Mouse (Mus musculus): ENCODE results near the gene Pdcd5. TPM values are rescaled to one million over a fixed set of nuclear protein-coding genes. Genes with fewer than 3 reads are reported as not detected.

The Pdcd5 gene
- polyA plus RNA-seq, 1 experiment from 2014 or later: 193 TPM

DNA sequence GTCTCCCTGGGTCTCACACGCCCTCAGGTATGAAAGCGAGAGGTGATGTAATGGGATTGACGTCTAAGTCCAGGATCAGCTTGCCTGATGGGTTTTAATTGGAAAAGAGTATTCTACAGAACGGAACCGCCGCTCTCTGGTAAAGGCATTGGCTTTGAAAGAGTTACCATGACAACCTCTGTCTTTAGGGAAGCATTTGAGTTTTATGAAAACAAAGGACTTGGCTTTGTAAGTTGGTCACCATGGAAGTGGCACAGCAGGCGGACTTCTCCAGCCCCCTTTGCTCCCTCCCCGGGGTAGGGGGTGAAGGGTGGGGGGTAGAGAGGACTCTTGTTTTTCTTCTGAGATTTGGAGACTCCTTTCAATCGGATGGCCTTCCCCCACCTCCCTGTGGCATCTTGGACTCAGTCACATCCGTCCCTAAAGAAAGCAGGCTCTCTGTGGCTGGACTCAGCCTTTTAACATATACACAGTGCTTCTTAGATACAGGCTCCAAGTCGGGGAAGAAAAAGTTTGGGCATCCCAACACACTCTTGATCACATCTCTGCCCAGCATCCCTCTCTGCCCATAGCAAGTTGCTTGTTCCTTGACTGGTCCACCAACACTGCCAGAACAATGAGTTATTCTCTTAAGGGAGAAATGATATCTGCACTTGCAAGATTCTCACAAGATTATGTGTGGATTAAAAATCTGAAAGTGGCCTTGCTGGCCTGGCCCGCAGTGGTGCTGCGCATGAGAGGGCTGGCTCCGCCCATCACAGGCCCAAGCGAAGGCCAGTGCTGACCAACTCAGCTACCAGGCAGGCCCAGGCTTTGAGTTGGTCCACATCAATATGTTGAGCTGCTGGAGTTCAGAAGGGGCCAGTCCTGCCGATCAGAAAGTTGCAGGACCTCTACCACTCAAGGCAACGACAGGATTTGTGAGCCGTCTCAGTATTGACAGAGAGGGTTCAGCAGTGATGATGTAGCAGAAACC lies 21.0 kb upstream of the Pdcd5 start:
- ATAC-seq: no peak
- Histone ChIP-seq H3K9ac (no peak overlapping the region), H3K27me3 (replicated peaks) (no peaks in the 10 kb centered on the region), H3K27ac (no peak overlapping the region), H3K9me3 (replicated peaks) (no peaks in the 10 kb centered on the region), H3K36me3 (no peaks in the 10 kb centered on the region), H3K4me3 (no peak overlapping the region), H3K4me2 (no peak overlapping the region), H3K4me1 (no peaks in the 10 kb centered on the region)
- WGBS (ENCODE audit: insufficient replicate concordance): 62% methylated on average over 18 of the region's 18 CpGs

DNA sequence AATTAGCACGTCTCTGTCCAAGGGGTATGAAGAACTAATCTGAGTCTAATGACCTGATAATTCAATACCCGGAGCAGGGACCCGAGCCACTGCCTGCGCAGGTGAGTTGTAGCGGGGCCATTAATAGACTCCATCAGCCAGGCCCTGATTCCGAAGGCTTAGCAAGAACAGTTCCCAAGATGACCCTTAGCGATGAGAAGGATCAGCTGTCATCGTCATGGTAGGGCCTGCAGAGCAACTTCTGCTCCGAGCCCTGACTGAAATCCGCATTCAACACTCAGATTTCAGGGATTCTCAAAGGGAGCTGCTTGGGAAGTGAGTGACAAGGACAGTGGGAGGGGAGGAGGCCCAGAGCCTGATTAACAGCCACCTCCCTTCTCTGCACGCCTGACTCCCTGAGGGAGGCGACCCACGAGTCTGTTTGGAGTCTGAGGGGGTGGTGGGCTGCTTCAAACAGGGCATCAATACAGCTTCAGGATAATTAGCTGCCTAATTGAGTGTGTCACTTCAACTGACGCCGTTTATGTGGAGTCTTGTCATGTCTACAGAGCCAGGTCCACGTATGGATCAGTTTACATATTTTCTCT lies 16.6 kb upstream of the Pdcd5 start:
- ATAC-seq: no peak
- no peak overlapping the region for H3K4me3 ChIP-seq
- no peaks in the 10 kb centered on the region for H3K36me3 ChIP-seq
- H3K27ac ChIP-seq: no peak overlapping the region
- H3K9ac ChIP-seq: no peak overlapping the region
- no peaks in the 10 kb centered on the region for H3K9me3 ChIP-seq (replicated peaks)
- no peaks in the 10 kb centered on the region for H3K27me3 ChIP-seq (replicated peaks)
- H3K4me1 ChIP-seq: no peaks in the 10 kb centered on the region
- 64% methylated on average over 16 of the region's 16 CpGs for WGBS (ENCODE audit: insufficient replicate concordance)
- no peak overlapping the region for H3K4me2 ChIP-seq

DNA sequence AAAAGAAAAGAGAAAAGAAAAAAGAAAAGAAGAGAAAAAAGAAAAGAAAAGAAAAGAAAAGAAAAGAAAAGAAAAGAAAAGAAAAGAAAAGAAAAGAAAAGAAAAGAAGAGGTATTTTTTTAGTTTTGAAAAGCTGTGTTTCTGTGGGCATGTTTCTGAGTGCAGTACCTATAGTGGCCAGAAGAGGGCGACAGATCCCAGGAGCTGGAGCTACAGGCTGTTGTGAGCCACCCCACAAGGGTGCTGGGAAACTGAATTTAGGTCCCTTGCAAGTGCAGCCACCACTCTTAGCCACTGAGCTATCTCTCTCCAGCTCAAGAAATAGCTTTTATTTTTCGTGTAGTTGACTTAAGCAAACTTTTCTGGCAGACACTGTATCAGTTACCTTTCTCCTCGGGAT lies 11.9 kb upstream of the Pdcd5 start:
- 44% methylated on average over 3 of the region's 3 CpGs for WGBS (ENCODE audit: insufficient replicate concordance)
- no peaks in the 10 kb centered on the region for H3K4me1 ChIP-seq
- no peak overlapping the region for H3K4me2 ChIP-seq
- H3K9ac ChIP-seq: no peak overlapping the region
- no peaks in the 10 kb centered on the region for H3K36me3 ChIP-seq
- H3K4me3 ChIP-seq: no peak overlapping the region
- ATAC-seq: no peak
- no peaks in the 10 kb centered on the region for H3K27me3 ChIP-seq (replicated peaks)
- H3K27ac ChIP-seq: no peak overlapping the region
- H3K9me3 ChIP-seq (replicated peaks): no peaks in the 10 kb centered on the region

DNA sequence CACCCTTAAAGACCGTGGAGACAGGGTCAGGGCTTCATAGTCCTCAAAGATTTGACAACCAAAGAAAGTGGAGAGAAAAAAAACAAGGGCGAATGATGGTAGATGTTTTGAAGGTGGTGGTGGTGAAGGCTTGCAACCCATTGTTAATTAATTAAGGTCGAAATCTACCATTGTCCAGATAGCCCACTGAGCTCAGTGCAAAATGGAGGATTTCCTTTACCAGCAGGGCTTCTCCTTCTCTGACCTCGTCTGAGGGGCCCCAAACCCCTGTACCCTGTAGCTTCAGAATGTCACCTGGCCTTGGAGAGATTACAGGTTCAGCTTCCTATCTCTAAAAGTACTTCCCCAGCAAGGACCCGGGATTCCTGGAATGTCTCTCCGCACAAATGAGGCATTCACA lies 10.5 kb upstream of the Pdcd5 start:
- Histone ChIP-seq H3K4me1 (no peaks in the 10 kb centered on the region), H3K36me3 (no peaks in the 10 kb centered on the region), H3K4me2 (no peak overlapping the region), H3K9me3 (replicated peaks) (no peaks in the 10 kb centered on the region), H3K9ac (no peak overlapping the region), H3K4me3 (no peak overlapping the region), H3K27ac (no peak overlapping the region), H3K27me3 (replicated peaks) (no peaks in the 10 kb centered on the region)
- ATAC-seq: no peak
- WGBS (ENCODE audit: insufficient replicate concordance): 47% methylated on average over 6 of the region's 6 CpGs

DNA sequence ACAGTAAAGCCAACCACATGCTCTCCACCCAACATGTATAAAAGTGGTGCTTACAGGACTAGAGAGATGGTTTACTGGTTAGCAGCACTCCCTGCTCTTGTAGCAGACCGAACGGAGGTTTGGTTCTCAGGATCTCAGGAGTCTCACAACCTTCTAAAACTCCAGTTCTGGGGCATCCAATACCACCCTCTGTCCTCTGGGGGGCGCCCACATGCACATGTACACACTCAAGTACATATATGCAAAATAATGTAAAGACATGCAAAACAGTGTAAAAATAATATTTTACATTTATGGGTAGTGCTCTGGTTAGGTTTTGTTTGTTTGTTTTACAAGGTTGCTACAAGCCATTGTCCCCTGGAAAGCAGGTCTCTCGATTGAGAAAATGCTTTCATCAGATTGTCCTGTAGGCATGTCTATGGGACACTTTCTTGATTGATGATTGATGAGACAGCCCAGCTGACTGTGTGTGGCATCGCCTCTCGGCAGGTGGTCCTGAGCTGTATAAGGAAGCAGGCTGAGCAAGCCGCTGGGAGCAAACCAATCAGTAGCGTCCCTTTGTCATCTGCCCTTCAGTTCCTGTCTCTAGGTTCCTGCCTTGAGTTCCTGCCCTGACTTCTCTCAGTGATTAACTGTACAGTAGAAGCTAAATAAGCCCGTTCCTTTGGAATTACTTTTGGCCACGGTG lies 4.4 kb upstream of the Pdcd5 start:
- Histone ChIP-seq H3K4me1 (peaks cover 24% of the 10 kb centered on the region), H3K4me2 (no peak overlapping the region), H3K27ac (no peak overlapping the region), H3K9me3 (replicated peaks) (no peaks in the 10 kb centered on the region), H3K27me3 (replicated peaks) (0 out of 2 replicates have a peak, but pooled peaks cover 10% of the 10 kb centered on the region), H3K9ac (no peak overlapping the region), H3K4me3 (no peak overlapping the region), H3K36me3 (no peaks in the 10 kb centered on the region)
- 67% methylated on average over 10 of the region's 10 CpGs for WGBS (ENCODE audit: insufficient replicate concordance)
- no peak for ATAC-seq

DNA sequence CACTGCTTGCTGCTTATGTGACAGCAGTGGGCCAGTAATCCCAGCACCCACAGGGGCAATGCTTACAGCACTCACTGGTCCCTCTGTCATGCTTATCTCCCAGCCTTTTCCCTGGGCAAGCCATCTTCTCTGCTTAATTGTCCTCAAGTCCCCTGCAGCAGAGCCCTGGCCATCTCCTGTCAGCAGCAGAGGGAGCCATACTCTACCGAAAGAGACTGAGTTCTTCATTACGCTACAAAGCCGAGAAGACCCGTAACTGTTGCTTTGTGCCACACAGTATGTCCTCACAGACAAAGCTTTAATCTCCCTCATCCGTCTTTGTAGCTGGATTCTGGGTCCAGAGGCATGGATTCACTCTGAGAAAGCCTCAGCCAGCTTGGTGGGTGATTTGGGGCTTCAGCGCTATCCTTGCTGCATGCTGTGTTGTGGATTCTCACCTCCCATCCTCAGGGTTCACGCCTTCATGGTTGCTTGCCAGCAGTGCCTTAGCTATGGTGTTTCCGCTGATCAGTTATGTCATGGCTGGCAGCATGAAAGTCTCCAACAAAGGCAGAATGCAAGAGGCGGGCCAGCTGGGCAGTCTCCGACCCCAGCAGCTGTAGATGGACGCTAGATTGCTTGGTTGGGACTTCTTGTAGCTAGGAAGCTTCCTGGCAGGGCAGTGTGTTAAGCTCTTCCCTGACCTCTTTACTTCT lies 3.5 kb upstream of the Pdcd5 start:
- WGBS (ENCODE audit: insufficient replicate concordance): 68% methylated on average over 11 of the region's 11 CpGs
- ATAC-seq: no peak
- no peaks in the 10 kb centered on the region for H3K9me3 ChIP-seq (replicated peaks)

DNA sequence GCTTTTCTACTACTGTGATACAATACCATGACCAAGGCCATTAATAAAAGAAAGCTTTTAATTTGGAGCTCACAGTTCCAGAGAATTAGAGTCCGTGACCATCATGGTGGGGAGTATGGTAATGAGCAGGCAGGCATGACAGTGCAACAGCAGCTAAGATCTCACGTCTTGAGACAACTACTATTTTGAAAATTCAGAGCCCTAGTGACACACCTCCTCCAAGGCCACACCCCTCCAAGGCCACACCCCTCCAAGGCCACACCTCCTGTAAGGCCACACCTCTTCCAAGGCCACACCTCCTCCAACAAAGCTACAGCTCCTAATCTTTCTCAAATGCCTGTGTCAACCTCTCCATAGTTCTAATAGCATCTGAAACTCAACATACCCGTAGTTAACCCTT lies 1.8 kb upstream of the Pdcd5 start:
- no peaks in the 10 kb centered on the region for H3K9me3 ChIP-seq (replicated peaks)
- peaks cover 17% of the 10 kb centered on the region for H3K36me3 ChIP-seq
- peak; percentile 66 for ATAC-seq
- H3K4me2 ChIP-seq: peak overlapping the region; percentile 47
- H3K27ac ChIP-seq: 0 out of 2 replicates have a peak overlapping the region, but pooled peaks have one; percentile 36
- WGBS (ENCODE audit: insufficient replicate concordance): 37% methylated on average over 3 of the region's 3 CpGs
- H3K9ac ChIP-seq: no peak overlapping the region
- H3K27me3 ChIP-seq (replicated peaks): 0 out of 2 replicates have a peak, but pooled peaks cover 10% of the 10 kb centered on the region
- peaks cover 37% of the 10 kb centered on the region for H3K4me1 ChIP-seq
- H3K4me3 ChIP-seq: no peak overlapping the region

More for the DNA sequence above, 3.5 kb upstream of the Pdcd5 start:
- H3K4me1 ChIP-seq: peaks cover 33% of the 10 kb centered on the region
- H3K9ac ChIP-seq: no peak overlapping the region
- no peak overlapping the region for H3K27ac ChIP-seq
- no peak overlapping the region for H3K4me3 ChIP-seq
- H3K4me2 ChIP-seq: no peak overlapping the region
- no peaks in the 10 kb centered on the region for H3K36me3 ChIP-seq
- H3K27me3 ChIP-seq (replicated peaks): 0 out of 2 replicates have a peak, but pooled peaks cover 10% of the 10 kb centered on the region

DNA sequence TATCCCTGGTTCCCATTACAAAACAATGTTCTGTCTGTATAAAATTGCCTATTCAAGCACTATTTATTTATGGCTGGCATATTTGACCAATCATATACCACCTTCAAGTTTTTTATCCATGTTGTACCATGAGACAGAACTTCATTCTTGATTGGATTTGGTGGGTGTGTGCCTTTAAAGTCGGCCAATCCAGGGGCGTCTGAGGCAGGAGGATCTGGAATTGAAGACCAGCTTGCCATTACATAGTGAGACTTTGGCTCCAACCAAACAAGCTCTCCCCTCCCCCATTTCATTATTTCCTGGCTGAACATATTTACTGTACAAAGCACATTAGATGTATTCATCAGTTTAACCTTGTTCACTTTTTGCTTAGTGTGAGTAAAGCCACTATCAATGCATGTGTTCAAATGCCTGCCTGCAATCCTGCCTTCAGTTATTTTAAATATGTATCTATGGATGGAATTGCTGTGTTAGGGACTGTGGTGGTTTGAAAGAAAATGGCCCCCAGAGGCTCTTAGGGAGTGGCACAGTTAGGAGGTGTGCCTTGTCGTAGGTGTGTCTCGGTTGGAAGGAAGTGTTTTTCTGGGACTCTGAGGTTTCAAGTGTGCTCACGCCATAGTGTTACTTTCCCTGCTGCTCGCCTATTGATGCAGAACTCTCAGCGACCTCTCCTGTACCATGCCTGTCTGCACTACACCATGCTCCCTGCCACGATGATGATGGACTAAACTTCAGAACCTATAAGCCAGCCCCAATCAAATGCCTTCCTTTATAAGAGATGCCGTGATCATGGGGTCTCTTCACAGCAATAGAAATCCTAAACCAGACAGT lies 1.1 kb upstream of the Pdcd5 start:
- Histone ChIP-seq H3K27ac (peak overlapping the region; percentile 36), H3K36me3 (peaks cover 23% of the 10 kb centered on the region), H3K9ac (no peak overlapping the region), H3K9me3 (replicated peaks) (no peaks in the 10 kb centered on the region), H3K27me3 (replicated peaks) (0 out of 2 replicates have a peak, but pooled peaks cover 10% of the 10 kb centered on the region), H3K4me1 (peaks cover 37% of the 10 kb centered on the region), H3K4me2 (peak overlapping the region; percentile 47), H3K4me3 (no peak overlapping the region)
- 55% methylated on average over 9 of the region's 9 CpGs for WGBS (ENCODE audit: insufficient replicate concordance)
- 0 out of 2 replicates have a peak, but pooled peaks have one; percentile 13 for ATAC-seq

DNA sequence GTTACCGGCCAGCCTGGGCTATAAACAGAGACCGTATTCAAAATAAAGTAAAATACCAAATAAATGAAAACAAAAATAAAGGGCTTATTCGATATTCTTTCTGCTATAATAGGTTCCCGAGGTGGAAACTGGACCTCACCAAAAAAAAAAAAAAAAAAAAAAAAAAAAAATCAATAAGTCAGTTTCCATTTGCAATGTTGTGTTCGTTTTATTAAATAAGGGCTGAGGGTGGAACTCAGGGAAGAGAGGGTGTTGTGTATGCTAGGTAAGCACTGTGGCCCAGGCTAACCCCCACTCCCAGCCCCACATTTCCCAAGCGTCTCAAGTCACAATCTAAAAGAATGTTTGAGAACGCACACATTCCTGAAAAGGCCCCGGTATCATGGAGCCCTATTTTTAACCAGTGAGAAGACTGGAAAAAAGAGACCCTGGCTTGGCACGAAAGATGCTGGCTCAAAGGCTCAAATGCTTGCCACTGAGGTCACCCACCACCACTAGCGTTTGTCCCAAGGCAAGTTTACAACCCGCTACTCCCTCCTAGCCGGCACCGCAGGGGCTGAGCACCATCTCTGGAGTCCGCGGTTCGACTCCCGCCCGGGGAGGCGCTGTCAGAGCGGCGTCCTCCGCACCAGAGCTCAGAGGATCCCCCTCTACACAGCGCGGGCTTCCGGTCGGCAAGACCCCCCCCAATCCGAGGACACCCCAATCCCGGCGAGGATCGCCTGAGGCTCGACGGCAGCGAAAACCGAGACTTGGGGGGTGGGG lies 822 bp downstream of the Pdcd5 start:
- 10% methylated on average over 34 of the region's 34 CpGs for WGBS (ENCODE audit: insufficient replicate concordance)
- H3K27ac ChIP-seq: peak overlapping the region; percentile 74
- ATAC-seq: peak; percentile 38

DNA sequence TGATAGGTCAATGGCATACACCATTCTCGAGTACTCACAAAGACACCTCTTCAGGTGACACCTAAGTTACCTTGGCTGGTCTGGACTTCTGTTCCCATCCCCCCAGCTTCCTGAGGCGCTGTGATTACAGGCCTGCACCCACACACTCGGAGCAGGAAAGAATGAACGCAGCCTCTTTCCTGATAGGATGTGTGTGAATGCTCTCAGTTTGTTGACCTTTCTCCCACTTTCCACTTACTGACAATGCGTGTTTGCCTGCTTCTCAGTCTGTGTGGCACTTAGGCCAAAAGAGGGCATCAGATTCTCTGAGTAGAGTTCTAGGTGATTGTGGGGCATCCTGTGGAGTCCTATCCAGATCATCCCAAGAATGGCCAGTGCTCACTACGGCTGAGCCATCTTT lies 7.2 kb downstream of the Pdcd5 start:
- Histone ChIP-seq H3K9ac (no peak overlapping the region), H3K4me3 (no peak overlapping the region), H3K36me3 (peaks cover 99% of the 10 kb centered on the region), H3K4me1 (no peaks in the 10 kb centered on the region), H3K9me3 (replicated peaks) (no peaks in the 10 kb centered on the region), H3K27me3 (replicated peaks) (no peaks in the 10 kb centered on the region), H3K4me2 (no peak overlapping the region), H3K27ac (no peak overlapping the region)
- no peak for ATAC-seq
- WGBS (ENCODE audit: insufficient replicate concordance): 79% methylated on average over 6 of the region's 6 CpGs

More for the DNA sequence above, 822 bp downstream of the Pdcd5 start:
- Histone ChIP-seq H3K27me3 (replicated peaks) (0 out of 2 replicates have a peak, but pooled peaks cover 10% of the 10 kb centered on the region), H3K9me3 (replicated peaks) (no peaks in the 10 kb centered on the region), H3K36me3 (peaks cover 42% of the 10 kb centered on the region), H3K4me1 (peaks cover 37% of the 10 kb centered on the region), H3K4me2 (peak overlapping the region; percentile 88), H3K9ac (peak overlapping the region; percentile 90), H3K4me3 (peak overlapping the region; percentile 89)
